Mouse (Mus musculus) heart, embryonic 12.5 days (tissue): ENCODE results near the gene Fbxo3. TPM values are rescaled to one million over a fixed set of nuclear protein-coding genes. Genes with fewer than 3 reads are reported as not detected.
"Not testable (repeated sequence)": the region's sequence is repeated elsewhere in the genome, so short reads cannot be mapped to it uniquely, and the experiment has no call there.

Source experiments
- ATAC-seq: fragments of 200-750 bp; cut with Nextera tagmentation; 2 replicates; pipeline ENCODE4 v1.8.0; 2017; ENCODE audit warnings: moderate TSS enrichment, moderate library complexity; ENCODE audit not compliant: insufficient number of reproducible peaks, low FRiP score
- H3K27ac ChIP-seq: fragments of 300-500 bp; sonication (generic); 2 replicates; pipeline ENCODE4 v1.5.1; 2016; ENCODE audit warnings: mild to moderate bottlenecking, moderate library complexity; ENCODE audit not compliant: poor library complexity, severe bottlenecking
- H3K27me3 ChIP-seq: fragments of 300-500 bp; sonication (generic); replicated peaks from 2 replicates; pipeline ENCODE4 v1.6.1; 2016; ENCODE audit warnings: mild to moderate bottlenecking, moderate library complexity
- H3K36me3 ChIP-seq: fragments of 300-500 bp; sonication (generic); 2 replicates; pipeline ENCODE4 v1.6.1; 2016; ENCODE audit warnings: mild to moderate bottlenecking, moderate library complexity
- H3K4me1 ChIP-seq: fragments of 300-500 bp; sonication (generic); replicated peaks from 2 replicates; pipeline ENCODE4 v1.6.1; 2016; ENCODE audit warnings: mild to moderate bottlenecking
- H3K4me2 ChIP-seq: fragments of 300-500 bp; sonication (generic); 2 replicates; pipeline ENCODE4 v1.6.1; 2016; ENCODE audit warnings: mild to moderate bottlenecking, moderate library complexity
- H3K4me3 ChIP-seq: fragments of 300-500 bp; sonication (generic); 2 replicates; pipeline ENCODE4 v1.5.1; 2016; ENCODE audit warnings: mild to moderate bottlenecking
- H3K9ac ChIP-seq: fragments of 300-500 bp; sonication (generic); 2 replicates; pipeline ENCODE4 v1.6.1; 2016; ENCODE audit warnings: mild to moderate bottlenecking, moderate library complexity
- H3K9me3 ChIP-seq: fragments of 300-500 bp; sonication (generic); replicated peaks from 2 replicates; pipeline ENCODE4 v1.6.1; 2016; ENCODE audit warnings: mild to moderate bottlenecking, moderate library complexity
- WGBS: fragments of 180-500 bp; shearing (Covaris S2); methylation state at CpG from one replicate; pipeline ENCODE4 v1.1.7; 2016; 5-methylcytosine and 5-hydroxymethylcytosine counted together
- polyA plus RNA-seq: library from polyadenylated mRNA; unstranded; fragments of >200 nt; fragmentation: Nextera tagmentation; extraction: Ambion mirVana; gene quantifications from 2 replicates; pipeline ENCODE4 v1.2.1, GENCODE M21; 2016

Gene Fbxo3
- polyA plus RNA-seq, 1 experiment from 2014 or later, result 46.7 TPM

DNA sequence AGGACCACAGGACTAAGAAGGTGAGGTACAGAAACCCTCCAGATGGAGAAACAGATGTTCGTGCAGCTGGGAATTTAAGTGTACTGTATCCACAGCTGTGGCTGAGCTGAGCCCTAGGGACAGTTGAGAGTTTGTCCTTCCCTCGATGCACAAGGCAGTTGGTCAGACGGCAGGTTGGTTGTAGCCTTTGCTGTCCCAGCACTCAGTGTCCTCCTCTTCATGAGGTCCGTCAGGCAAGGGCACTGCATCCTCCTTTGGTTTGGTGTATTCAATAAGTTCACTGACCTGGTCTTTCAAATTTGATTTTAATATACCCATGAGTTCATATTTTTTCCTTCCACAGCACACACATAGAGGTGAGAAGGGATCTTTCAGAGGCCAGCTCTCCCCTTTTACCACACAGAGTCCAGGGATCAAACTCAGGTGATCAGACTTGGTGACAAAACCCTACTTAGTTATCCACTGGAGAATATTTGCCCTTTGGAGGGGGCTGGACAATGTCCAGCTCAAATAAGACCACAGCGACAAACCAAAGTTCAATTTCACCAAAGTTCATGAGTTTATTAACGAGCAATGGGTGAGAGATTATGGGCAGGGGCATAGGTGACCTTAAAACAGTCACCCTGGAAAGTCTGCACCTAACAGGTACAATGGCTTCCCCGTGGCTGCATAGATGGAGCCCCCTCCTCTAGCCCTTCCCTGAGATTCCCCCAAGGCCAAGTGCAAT lies 19.6 kb upstream of the Fbxo3 start:
- Histone ChIP-seq H3K4me2 (no peak overlapping the region), H3K4me1 (no peaks in the 10 kb centered on the region), H3K27ac (no peak overlapping the region), H3K9me3 (no peaks in the 10 kb centered on the region), H3K4me3 (no peak overlapping the region), H3K9ac (no peak overlapping the region), H3K27me3 (peaks cover 24% of the 10 kb centered on the region), H3K36me3 (no peaks in the 10 kb centered on the region)
- 75% methylated on average over 7 of the region's 7 CpGs for WGBS
- no peak for ATAC-seq

DNA sequence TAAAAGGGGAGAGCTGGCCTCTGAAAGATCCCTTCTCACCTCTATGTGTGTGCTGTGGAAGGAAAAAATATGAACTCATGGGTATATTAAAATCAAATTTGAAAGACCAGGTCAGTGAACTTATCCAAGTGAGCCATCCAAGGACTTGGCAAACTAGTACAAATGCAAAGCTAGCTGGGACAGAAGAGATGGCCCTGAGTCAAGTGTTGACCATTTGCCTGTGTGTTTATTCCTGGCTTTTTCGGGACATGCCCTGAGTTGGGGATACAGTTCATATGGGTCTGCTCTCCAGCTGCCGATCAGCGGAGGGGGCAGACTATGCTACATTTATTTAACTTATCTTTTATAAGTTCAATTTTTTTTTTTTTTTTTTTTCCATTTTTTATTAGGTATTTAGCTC lies 18.7 kb upstream of the Fbxo3 start:
- H3K27ac ChIP-seq, ATAC-seq, H3K4me2 ChIP-seq, H3K9me3 ChIP-seq, H3K36me3 ChIP-seq, H3K4me3 ChIP-seq, H3K9ac ChIP-seq, H3K4me1 ChIP-seq: not testable (repeated sequence)
- H3K27me3 ChIP-seq, result 0 out of 2 replicates have a peak, but pooled peaks cover 17% of the 10 kb centered on the region
- 80% methylated on average over 3 of the region's 3 CpGs for WGBS

DNA sequence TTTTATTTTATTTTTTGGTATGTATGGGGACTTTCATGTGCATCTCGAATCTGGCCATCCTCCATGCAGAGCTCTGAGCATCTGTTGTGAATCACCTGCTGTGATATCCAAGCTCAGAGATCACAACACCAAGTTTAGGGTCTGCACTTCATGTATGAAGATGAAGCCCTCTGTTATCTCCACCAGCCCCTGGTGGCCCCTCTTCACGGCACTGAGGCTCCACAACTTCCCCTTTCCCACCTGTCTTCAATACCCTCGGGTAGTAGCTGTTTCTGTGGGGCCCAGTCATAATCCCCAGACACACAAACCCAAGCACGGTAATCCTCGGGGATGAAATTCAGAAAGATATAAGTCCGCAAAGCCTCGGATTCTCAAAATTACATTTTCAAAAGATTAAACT lies 4.4 kb upstream of the Fbxo3 start:
- Histone ChIP-seq H3K4me2 (no peak overlapping the region), H3K9ac (no peak overlapping the region), H3K4me3 (no peak overlapping the region), H3K4me1 (no peaks in the 10 kb centered on the region; the same call in 1 of the 2 replicates), H3K9me3 (no peaks in the 10 kb centered on the region), H3K27ac (no peak overlapping the region), H3K27me3 (no peaks in the 10 kb centered on the region), H3K36me3 (no peaks in the 10 kb centered on the region)
- WGBS, result 78% methylated on average over 7 of the region's 7 CpGs
- no peak for ATAC-seq

DNA sequence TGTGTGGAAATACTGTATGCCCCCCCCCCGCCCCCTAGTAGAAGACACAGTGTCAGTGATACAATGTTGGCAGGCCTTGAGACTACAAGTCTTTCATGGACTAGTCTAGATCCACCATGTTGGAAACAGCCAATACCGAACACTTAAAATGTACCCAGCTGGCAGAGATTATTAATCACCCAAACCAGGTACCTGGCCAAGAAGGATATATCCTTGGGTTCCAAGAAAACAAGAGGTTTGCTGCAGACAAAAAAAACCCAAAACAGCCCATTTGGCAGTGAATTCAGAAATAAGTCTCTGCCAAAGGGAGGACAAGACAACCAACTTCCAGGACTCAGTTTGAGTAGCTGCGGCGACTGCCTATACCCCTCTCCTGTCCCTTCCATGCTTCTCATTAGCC lies 2.9 kb upstream of the Fbxo3 start:
- H3K9me3 ChIP-seq, result no peaks in the 10 kb centered on the region
- H3K4me3 ChIP-seq, result no peak overlapping the region
- no peaks in the 10 kb centered on the region for H3K36me3 ChIP-seq
- H3K4me1 ChIP-seq, result peaks cover 11% of the 10 kb centered on the region
- no peak overlapping the region for H3K9ac ChIP-seq
- no peak overlapping the region for H3K4me2 ChIP-seq
- WGBS, result 87% methylated on average over 4 of the region's 4 CpGs
- H3K27me3 ChIP-seq, result no peaks in the 10 kb centered on the region
- no peak for ATAC-seq
- no peak overlapping the region for H3K27ac ChIP-seq

DNA sequence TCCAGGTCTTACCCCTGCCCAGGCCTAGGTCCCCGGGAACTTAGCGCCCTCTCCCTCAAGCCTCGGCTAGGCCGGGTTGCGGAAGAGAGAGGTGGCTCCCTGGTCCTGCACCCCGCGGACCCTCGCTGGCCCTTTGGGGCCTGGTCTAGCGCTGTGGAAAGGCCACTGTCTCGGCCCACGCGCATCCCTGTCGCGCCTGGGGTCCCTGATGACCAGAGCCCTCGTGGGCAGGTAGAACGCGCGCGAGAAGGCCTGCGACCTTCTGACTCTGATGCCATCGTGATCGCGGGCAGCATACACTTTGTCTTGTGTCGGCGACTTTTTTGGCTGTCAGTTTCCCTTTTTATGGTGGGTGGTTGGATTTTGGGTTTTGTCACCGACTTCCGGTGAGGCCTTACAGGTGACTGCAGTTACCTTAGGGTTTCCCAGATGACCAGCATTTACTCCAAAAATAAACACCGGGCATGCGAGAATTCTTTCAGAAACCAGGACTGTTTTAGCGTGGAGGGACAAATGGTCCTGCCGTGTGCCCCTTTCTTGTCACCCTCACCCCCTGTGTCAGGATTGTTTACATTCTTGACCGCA lies 710 bp downstream of the Fbxo3 start, which contains the start of gene 4931422A03Rik:
4931422A03Rik (minus strand) TSS at position 223 of the 585 bp plus-strand sequence.
- peak within 1 kb of the TSS; percentile 97 for H3K4me3 ChIP-seq
- peak; percentile 75 for ATAC-seq
- H3K9me3 ChIP-seq, result no peaks in the 10 kb centered on the region

DNA sequence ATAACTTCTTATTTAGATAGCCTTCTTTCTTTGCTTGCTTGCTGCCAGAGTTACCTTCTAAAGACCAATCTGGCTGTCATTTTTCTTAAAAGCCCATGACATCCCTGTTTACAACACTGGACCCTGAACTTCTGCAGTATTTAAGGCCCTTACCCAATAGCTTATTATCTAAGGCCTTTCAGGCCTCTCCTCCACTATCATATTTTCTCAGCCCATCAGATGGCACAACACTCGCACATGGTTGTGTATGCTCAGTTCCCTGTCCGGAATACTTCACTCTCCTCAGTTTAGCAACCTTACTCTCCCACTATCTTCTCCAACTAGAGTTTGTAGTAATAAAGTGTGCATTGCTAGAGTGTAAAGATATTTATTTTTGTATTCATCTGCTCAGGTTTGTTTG lies 1.6 kb downstream of the Fbxo3 start:
- H3K36me3 ChIP-seq, result peaks cover 19% of the 10 kb centered on the region
- H3K9ac ChIP-seq, result peak overlapping the region; percentile 100
- H3K4me2 ChIP-seq, result peak overlapping the region; percentile 82
- 30% methylated on average over 2 of the region's 2 CpGs for WGBS
- no peaks in the 10 kb centered on the region for H3K9me3 ChIP-seq
- H3K27ac ChIP-seq, result no peak overlapping the region
- ATAC-seq, result no peak
- H3K4me1 ChIP-seq, result peaks cover 18% of the 10 kb centered on the region
- peak overlapping the region; percentile 97 for H3K4me3 ChIP-seq
- no peaks in the 10 kb centered on the region for H3K27me3 ChIP-seq

More for the DNA sequence above, 710 bp downstream of the Fbxo3 start, which contains the start of gene 4931422A03Rik:
- Histone ChIP-seq H3K4me2 (peak within 1 kb of the TSS; percentile 82), H3K36me3 (peaks cover 13% of the 10 kb centered on the region), H3K27me3 (no peaks in the 10 kb centered on the region), H3K9ac (peak within 1 kb of the TSS; percentile 100), H3K4me1 (peaks cover 18% of the 10 kb centered on the region), H3K27ac (peak within 1 kb of the TSS; percentile 55)
- WGBS, result 1% methylated on average over 31 of the region's 32 CpGs

DNA sequence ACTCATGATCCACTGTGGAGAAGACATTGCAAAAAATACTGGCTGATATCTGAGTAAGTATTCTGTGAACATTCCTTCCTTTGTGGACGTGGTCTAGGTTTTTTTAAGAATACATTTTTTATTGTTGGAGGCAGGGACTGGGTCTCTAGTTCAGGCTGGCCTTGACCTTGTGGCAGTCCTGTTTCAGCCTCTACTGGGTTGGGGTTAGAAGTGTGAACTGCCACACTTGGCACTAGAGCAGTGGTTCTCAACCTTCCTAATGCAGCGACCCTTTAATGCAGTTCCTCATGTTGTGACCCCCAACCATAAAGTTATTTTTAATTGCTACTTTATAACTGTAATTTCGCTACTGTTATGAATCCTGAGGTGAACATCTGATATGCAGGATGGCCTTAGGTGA lies 2.9 kb downstream of the Fbxo3 start:
- Histone ChIP-seq H3K27ac (no peak overlapping the region), H3K36me3 (peaks cover 22% of the 10 kb centered on the region), H3K9ac (no peak overlapping the region), H3K27me3 (no peaks in the 10 kb centered on the region), H3K9me3 (no peaks in the 10 kb centered on the region), H3K4me1 (peaks cover 18% of the 10 kb centered on the region), H3K4me3 (no peak overlapping the region), H3K4me2 (no peak overlapping the region)
- WGBS, result 76% methylated on average over 3 of the region's 3 CpGs
- no peak for ATAC-seq

DNA sequence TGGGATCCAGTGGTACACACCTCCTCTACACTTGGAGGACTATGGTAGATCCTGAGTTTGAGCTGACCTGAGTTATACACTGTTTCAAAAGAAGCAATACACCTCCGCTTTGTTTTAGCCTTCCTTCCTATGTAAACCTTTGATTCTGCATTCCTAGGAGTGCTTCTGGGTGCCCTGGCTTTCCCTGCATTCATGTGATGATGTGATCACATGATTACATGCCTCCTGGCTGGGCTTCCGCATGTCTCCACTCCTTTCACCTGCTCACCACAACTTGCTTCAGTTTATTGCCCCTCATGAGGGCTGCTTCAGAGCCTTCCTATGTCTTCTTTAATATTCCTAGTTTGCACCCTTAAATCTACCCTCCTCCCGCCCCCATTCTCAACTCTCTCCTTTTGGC lies 4.5 kb downstream of the Fbxo3 start:
- 88% methylated on average over 3 of the region's 3 CpGs for WGBS
- peaks cover 21% of the 10 kb centered on the region for H3K4me1 ChIP-seq
- no peak overlapping the region for H3K9ac ChIP-seq
- H3K4me2 ChIP-seq, result no peak overlapping the region
- H3K27ac ChIP-seq, result no peak overlapping the region
- H3K4me3 ChIP-seq, result no peak overlapping the region
- H3K36me3 ChIP-seq, result peaks cover 34% of the 10 kb centered on the region
- H3K27me3 ChIP-seq, result no peaks in the 10 kb centered on the region
- no peaks in the 10 kb centered on the region for H3K9me3 ChIP-seq
- ATAC-seq, result no peak

DNA sequence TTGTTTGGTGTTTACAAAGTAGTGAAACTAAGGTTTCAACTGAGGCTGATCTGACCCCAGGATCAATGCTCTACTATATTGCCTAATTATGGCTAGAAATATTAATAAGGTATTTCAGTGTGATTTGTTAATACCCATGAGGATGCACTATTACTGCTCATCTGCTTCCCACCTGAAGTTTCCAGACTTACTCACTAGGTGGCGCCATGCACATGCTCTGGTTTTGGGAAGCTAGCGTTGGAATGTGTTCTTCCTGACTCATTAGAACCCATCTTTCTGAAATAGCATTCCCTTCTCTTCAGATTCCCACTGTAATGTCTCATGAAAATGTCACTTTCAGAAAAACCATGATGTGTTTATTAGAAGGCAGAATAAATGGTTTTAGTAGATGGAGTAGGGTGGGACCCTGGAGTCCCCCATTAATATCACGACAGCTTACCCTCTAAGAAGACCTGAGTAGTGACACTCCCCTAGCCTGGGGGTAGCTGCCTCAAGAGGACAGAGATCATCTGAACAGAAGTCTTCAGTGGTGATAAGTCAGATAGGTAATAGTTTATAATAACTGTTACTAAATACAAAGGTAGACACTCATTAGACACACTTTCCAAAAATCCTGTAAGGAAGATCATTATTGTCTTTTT lies 7.4 kb downstream of the Fbxo3 start:
- peaks cover 7% of the 10 kb centered on the region for H3K4me1 ChIP-seq
- no peak overlapping the region for H3K4me3 ChIP-seq
- WGBS, result 31% methylated on average over 3 of the region's 3 CpGs

DNA sequence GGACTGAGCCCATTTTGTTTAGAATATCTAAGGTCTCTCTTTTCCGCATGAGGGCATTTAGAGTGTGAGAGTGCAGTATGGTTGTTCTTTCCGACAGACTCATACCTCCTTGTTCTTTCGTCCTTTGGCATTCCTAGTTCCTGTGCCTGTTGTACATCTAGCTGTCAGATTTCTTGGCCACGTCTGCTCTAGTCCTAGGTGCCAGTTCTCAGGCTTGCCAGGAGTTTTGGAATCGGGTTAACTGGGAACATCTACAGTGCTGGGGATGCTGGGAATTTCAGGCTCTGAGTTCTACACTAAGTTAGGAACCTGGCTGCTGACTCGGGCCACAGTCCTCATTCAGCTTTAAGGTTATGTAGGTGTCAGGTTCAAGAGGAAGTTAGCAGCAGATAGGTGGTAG lies 8.1 kb downstream of the Fbxo3 start:
- Histone ChIP-seq H3K36me3 (peaks cover 51% of the 10 kb centered on the region), H3K27me3 (no peaks in the 10 kb centered on the region), H3K9me3 (no peaks in the 10 kb centered on the region), H3K4me1 (peaks cover 7% of the 10 kb centered on the region; the same call in 1 of the 2 replicates), H3K9ac (no peak overlapping the region), H3K27ac (no peak overlapping the region), H3K4me2 (no peak overlapping the region), H3K4me3 (no peak overlapping the region)
- ATAC-seq, result no peak
- WGBS, result 71% methylated on average over 6 of the region's 6 CpGs

More for the DNA sequence above, 7.4 kb downstream of the Fbxo3 start:
- peaks cover 49% of the 10 kb centered on the region for H3K36me3 ChIP-seq
- H3K9ac ChIP-seq, result no peak overlapping the region
- H3K27me3 ChIP-seq, result no peaks in the 10 kb centered on the region
- H3K9me3 ChIP-seq, result no peaks in the 10 kb centered on the region
- H3K27ac ChIP-seq, result no peak overlapping the region
- no peak overlapping the region for H3K4me2 ChIP-seq
- no peak for ATAC-seq

DNA sequence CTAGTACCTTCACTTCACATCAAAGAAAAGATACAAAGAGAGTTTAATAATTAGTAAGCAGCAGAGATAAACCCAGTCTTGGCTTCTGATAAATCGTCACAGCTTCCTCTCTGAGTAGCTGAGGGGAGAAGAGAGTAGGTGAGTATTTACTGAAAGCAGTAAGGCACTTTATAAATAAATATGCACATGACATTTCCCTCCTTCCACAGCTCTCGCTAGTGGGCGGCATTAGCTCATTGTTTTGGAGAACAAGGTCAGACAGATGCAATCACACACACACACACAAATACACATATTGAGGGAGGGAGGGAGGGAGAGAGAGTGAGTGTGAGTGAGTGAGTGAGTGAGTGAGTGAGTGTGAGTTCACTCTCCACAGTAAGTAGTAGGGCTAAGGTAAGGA lies 8.8 kb downstream of the Fbxo3 start:
- Histone ChIP-seq H3K27ac (no peak overlapping the region), H3K4me1 (peaks cover 8% of the 10 kb centered on the region; the same call in 1 of the 2 replicates), H3K4me3 (no peak overlapping the region), H3K27me3 (no peaks in the 10 kb centered on the region), H3K9ac (no peak overlapping the region), H3K36me3 (peaks cover 52% of the 10 kb centered on the region), H3K9me3 (no peaks in the 10 kb centered on the region), H3K4me2 (no peak overlapping the region)
- ATAC-seq, result no peak
- WGBS, result 67% methylated on average over 3 of the region's 3 CpGs
